Mouse (Mus musculus): ENCODE data around the gene Smim13. TPM values are rescaled to one million over a fixed set of nuclear protein-coding genes. Genes with fewer than 3 reads are reported as not detected.
A peak's percentile ranks its signal among the peaks of the same experiment; 100 is the strongest.

Gene Smim13
- polyA plus RNA-seq, 1 experiment from 2014 or later = 22.7 TPM

DNA sequence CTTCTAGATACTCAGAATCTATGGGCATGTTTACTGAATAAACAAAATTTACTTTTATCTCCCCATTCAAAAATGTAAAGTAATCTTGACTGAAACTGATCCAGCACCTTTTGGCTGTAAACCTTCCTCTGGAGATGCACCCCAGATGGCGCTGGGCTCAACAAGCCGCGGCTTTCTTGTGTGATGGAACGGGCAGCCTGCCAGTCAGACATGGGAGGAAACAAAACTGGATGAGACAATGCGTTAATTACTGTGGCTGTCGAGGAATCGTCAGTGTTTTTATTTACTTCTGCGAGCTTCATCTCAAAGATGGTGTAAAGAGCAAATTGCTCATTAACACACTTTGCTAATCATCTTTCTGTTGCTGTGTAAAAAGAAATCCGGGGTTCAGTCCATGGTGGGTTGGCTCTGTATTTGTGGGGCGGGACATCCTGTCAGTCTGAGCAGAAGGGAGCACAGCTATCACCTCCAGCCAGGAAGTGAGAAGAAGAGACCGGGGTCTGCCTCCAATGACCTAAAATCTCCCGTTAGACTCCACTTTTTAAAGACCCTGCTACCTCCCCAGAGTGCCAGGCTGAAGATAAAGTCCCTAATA, 18.2 kb upstream of the Smim13 start:
- no peak overlapping the region for H3K27ac ChIP-seq (replicated peaks; ENCODE audit: low read depth, low read length)
- 84% methylated on average over 12 of the region's 12 CpGs for WGBS
- no peak overlapping the region for H3K9ac ChIP-seq (replicated peaks; ENCODE audit: low read length)
- H3K36me3 ChIP-seq (ENCODE audit: control insufficient read depth, insufficient read depth, low read length) = no peaks in the 10 kb centered on the region
- H3K4me3 ChIP-seq (replicated peaks; ENCODE audit: low read depth, low read length) = no peak overlapping the region
- no peak overlapping the region for H3K4me2 ChIP-seq (ENCODE audit: low read length)
- no peaks in the 10 kb centered on the region for H3K27me3 ChIP-seq (ENCODE audit: control insufficient read depth, insufficient read depth, low read length)
- no peaks in the 10 kb centered on the region for H3K9me3 ChIP-seq (ENCODE audit: control insufficient read depth, low read length)
- ATAC-seq (ENCODE audit: low FRiP score, low TSS enrichment) (no peak), DNase-seq (no peak)
- no peaks in the 10 kb centered on the region for H3K4me1 ChIP-seq (ENCODE audit: control insufficient read depth, insufficient read depth, low read length)

DNA sequence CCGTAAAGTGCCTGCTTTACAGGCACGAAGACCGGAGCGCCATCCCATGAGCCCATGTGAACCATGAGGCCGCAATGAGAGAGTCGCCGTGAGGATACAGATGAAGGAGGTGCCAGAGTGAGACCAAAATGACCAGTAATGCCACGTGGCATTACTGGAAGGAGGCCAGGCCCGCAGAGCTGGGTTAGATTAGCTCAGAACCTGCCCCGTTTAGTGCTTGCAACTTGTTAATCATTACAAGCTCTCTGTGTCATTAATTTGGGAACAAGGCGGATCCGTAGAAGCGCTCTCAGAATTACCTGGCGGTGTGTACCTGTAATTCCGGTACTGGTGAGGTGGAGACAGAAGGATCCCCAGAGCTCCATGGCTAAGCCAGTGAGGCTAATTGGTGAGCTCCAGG, 17.4 kb upstream of the Smim13 start:
- Histone ChIP-seq H3K9me3 (ENCODE audit: control insufficient read depth, low read length) (no peaks in the 10 kb centered on the region), H3K4me1 (ENCODE audit: control insufficient read depth, insufficient read depth, low read length) (no peaks in the 10 kb centered on the region), H3K27me3 (ENCODE audit: control insufficient read depth, insufficient read depth, low read length) (no peaks in the 10 kb centered on the region), H3K4me2 (ENCODE audit: low read length) (no peak overlapping the region), H3K27ac (replicated peaks; ENCODE audit: low read depth, low read length) (no peak overlapping the region), H3K9ac (replicated peaks; ENCODE audit: low read length) (no peak overlapping the region), H3K36me3 (ENCODE audit: control insufficient read depth, insufficient read depth, low read length) (no peaks in the 10 kb centered on the region), H3K4me3 (replicated peaks; ENCODE audit: low read depth, low read length) (no peak overlapping the region)
- no peak for ATAC-seq (ENCODE audit: low FRiP score, low TSS enrichment)
- WGBS = 96% methylated on average over 15 of the region's 15 CpGs
- DNase-seq = no peak

DNA sequence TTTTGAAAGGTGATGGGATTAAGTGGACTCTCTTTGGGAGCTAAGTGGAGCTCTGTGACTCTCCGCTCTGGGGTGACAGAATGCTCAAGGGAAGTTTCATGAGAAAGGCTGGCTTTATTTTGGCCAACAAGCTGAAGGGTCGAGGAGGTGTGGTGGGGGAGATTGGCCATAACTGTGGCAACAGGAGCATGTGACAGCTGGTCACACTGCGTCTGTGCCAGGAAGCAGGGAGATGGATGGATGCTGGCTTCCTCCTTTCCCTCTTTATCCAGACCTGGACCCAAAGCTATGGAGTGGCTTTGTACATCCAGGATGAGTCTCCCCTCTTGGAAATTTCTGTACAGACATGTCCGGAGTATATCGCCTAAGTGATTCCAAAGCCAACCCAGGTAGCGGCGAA, 16.4 kb upstream of the Smim13 start:
- no peaks in the 10 kb centered on the region for H3K9me3 ChIP-seq (ENCODE audit: control insufficient read depth, low read length)
- H3K36me3 ChIP-seq (ENCODE audit: control insufficient read depth, insufficient read depth, low read length) = no peaks in the 10 kb centered on the region
- no peaks in the 10 kb centered on the region for H3K27me3 ChIP-seq (ENCODE audit: control insufficient read depth, insufficient read depth, low read length)
- 91% methylated on average over 7 of the region's 7 CpGs for WGBS
- no peaks in the 10 kb centered on the region for H3K4me1 ChIP-seq (ENCODE audit: control insufficient read depth, insufficient read depth, low read length)
- ATAC-seq (ENCODE audit: low FRiP score, low TSS enrichment) (no peak), DNase-seq (no peak)
- no peak overlapping the region for H3K4me2 ChIP-seq (ENCODE audit: low read length)
- no peak overlapping the region for H3K4me3 ChIP-seq (replicated peaks; ENCODE audit: low read depth, low read length)
- no peak overlapping the region for H3K9ac ChIP-seq (replicated peaks; ENCODE audit: low read length)
- H3K27ac ChIP-seq (replicated peaks; ENCODE audit: low read depth, low read length) = no peak overlapping the region

DNA sequence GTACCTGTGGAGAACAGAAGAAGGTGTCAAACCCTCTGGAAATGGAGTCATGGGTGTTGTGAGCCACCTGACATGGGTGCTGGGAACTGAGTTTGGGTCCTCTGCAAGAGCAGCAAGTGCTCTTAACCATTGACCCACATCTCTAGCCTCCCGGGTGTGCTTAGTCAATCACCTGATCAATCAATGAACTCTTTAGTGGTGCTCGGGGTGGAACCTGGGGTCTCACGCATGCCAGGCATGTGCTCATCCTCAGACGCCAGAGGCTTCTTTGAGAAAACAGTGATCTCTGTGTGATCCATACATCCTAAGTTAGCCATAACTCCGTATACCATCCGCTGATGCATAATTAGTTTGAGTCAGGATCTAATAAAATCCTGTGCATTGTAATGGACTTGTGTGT, 14.5 kb upstream of the Smim13 start:
- no peaks in the 10 kb centered on the region for H3K27me3 ChIP-seq (ENCODE audit: control insufficient read depth, insufficient read depth, low read length)
- 88% methylated on average over 6 of the region's 6 CpGs for WGBS
- H3K4me1 ChIP-seq (ENCODE audit: control insufficient read depth, insufficient read depth, low read length) = no peaks in the 10 kb centered on the region
- no peak overlapping the region for H3K9ac ChIP-seq (replicated peaks; ENCODE audit: low read length)
- no peak overlapping the region for H3K27ac ChIP-seq (replicated peaks; ENCODE audit: low read depth, low read length)
- ATAC-seq (ENCODE audit: low FRiP score, low TSS enrichment) (no peak), DNase-seq (no peak)
- H3K9me3 ChIP-seq (ENCODE audit: control insufficient read depth, low read length) = no peaks in the 10 kb centered on the region
- H3K4me3 ChIP-seq (replicated peaks; ENCODE audit: low read depth, low read length) = no peak overlapping the region
- H3K36me3 ChIP-seq (ENCODE audit: control insufficient read depth, insufficient read depth, low read length) = no peaks in the 10 kb centered on the region
- no peak overlapping the region for H3K4me2 ChIP-seq (ENCODE audit: low read length)

DNA sequence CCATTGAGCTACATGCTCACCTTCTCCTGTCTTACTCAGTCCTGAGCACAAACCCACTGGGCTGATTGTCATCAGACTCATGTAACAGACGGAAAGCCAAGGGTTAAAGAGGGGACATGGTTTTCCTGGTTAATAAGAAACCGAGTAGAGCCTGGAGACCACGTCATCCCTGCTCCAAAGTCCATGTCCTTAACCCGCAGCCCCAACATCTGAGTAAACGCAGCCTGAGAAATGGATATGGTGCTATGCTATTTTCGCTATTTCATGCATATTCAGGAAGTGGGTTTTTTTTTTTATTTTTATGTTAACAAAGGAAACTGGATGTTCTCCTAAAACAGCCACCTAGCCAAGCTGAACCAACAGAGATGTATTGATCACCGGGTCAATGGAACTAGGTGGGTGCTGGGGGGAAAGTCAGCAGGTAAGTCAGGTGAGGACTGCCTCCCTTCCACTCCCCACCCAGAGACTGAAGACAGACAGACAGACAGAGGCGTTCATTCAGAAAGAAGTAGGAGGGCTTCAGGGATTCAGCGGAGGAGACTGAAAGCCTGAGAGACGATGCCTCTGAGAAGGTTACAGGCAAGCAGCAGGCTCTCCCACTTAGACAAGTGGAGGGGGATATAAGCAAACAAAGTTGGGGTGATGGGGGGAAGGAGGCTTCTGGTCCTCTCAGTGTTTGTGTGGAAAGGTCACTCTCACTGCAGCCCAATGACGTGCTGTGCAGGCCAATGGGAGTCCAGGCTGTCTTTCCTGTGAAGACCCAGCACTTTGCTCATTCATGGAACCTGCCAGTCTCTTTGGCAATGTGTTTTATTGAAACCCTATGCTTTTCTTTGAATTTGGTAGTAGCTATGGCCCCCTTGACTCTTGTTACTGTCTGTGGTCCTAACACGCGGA, 13.6 kb upstream of the Smim13 start:
- Histone ChIP-seq H3K27me3 (ENCODE audit: control insufficient read depth, insufficient read depth, low read length) (no peaks in the 10 kb centered on the region), H3K4me3 (replicated peaks; ENCODE audit: low read depth, low read length) (no peak overlapping the region), H3K4me1 (ENCODE audit: control insufficient read depth, insufficient read depth, low read length) (no peaks in the 10 kb centered on the region), H3K4me2 (ENCODE audit: low read length) (no peak overlapping the region), H3K9ac (replicated peaks; ENCODE audit: low read length) (no peak overlapping the region), H3K36me3 (ENCODE audit: control insufficient read depth, insufficient read depth, low read length) (no peaks in the 10 kb centered on the region), H3K27ac (replicated peaks; ENCODE audit: low read depth, low read length) (no peak overlapping the region), H3K9me3 (ENCODE audit: control insufficient read depth, low read length) (no peaks in the 10 kb centered on the region)
- 81% methylated on average over 13 of the region's 13 CpGs for WGBS
- DNase-seq (no peak), ATAC-seq (ENCODE audit: low FRiP score, low TSS enrichment) (no peak)

DNA sequence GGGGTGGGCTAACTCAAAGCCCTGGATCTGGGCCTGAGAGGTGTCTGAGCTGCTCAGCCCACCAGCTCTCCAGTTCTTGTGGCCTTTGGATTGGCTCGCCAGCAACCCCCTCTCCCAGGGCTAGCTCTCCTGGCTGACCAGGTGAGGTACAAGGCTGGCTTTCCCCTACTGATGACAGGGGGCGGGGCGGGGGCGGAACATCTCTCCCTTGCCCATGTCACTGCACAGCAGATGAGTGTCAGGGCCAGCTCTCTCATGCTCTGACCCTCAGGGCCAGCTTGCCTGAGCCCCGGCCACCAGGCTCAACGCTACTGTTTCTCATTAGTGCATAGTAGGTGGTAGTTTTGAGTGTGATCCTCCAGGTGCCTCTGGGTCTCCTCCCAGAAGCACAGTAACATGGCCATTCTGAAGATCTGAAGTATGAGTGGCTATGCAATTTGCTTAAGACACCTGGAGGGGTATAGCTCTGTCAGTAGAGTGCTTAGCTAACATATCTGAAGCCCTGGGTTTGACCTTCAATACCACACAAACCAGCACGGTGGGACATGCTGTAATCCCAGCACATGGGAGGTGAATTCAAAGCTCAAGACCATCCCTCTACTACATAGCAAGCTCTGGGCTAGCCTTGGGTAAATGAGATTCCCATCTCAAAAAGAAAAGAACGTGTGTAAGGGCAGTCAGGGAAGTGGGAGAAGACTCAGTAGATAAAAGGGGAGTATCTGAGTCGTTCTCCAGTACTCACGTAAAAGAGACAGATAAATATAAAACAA, 11.4 kb upstream of the Smim13 start:
- no peaks in the 10 kb centered on the region for H3K36me3 ChIP-seq (ENCODE audit: control insufficient read depth, insufficient read depth, low read length)
- no peak overlapping the region for H3K4me2 ChIP-seq (ENCODE audit: low read length)
- ATAC-seq (ENCODE audit: low FRiP score, low TSS enrichment) (no peak), DNase-seq (no peak)
- no peaks in the 10 kb centered on the region for H3K27me3 ChIP-seq (ENCODE audit: control insufficient read depth, insufficient read depth, low read length)
- H3K9me3 ChIP-seq (ENCODE audit: control insufficient read depth, low read length) = no peaks in the 10 kb centered on the region
- no peak overlapping the region for H3K27ac ChIP-seq (replicated peaks; ENCODE audit: low read depth, low read length)
- H3K4me3 ChIP-seq (replicated peaks; ENCODE audit: low read depth, low read length) = no peak overlapping the region
- H3K9ac ChIP-seq (replicated peaks; ENCODE audit: low read length) = no peak overlapping the region
- WGBS = 80% methylated on average over 10 of the region's 10 CpGs
- no peaks in the 10 kb centered on the region for H3K4me1 ChIP-seq (ENCODE audit: control insufficient read depth, insufficient read depth, low read length)

DNA sequence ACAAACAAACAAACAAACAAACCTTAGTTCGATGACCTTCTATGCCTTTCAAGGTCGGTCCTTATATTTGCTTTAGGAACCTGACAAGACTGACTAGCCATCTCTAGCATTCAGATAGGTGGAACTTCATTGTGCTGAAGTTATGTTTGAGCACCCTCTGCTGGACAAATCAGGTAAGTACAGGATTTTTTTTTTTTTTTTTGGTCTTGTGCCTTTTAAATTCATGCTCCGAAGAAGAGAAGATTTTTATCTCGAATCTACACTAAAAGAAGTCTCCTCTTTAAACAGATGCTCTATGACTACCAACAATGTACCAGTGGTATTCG, 10.9 kb upstream of the Smim13 start:
- no peaks in the 10 kb centered on the region for H3K9me3 ChIP-seq (ENCODE audit: control insufficient read depth, low read length)
- WGBS = 9% methylated on average over 5 of the region's 5 CpGs
- no peak overlapping the region for H3K4me2 ChIP-seq (ENCODE audit: low read length)
- no peaks in the 10 kb centered on the region for H3K27me3 ChIP-seq (ENCODE audit: control insufficient read depth, insufficient read depth, low read length)
- ATAC-seq (ENCODE audit: low FRiP score, low TSS enrichment) = no peak
- H3K36me3 ChIP-seq (ENCODE audit: control insufficient read depth, insufficient read depth, low read length) = no peaks in the 10 kb centered on the region
- H3K27ac ChIP-seq (replicated peaks; ENCODE audit: low read depth, low read length) = no peak overlapping the region
- peak; percentile 86 for DNase-seq
- H3K9ac ChIP-seq (replicated peaks; ENCODE audit: low read length) = no peak overlapping the region
- no peaks in the 10 kb centered on the region for H3K4me1 ChIP-seq (ENCODE audit: control insufficient read depth, insufficient read depth, low read length)
- H3K4me3 ChIP-seq (replicated peaks; ENCODE audit: low read depth, low read length) = no peak overlapping the region

DNA sequence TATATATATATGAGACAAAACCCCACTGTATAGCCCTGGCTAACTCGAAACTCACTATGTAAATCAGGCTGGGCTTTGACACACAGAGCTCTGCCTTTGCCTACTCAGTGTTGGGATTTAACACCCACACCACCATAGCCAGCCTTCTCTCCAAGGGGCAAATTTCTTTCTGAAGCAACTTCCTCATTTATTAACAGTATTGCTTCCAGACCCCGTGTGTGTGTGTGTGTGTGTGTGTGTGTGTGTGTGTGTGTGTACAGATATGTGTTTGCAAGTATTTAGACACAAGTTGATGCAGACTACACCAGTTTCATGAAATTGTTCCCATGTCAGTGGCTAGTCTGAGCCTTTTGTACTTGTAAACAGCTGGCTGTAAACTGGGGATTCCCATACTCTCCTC, 8.1 kb upstream of the Smim13 start:
- Histone ChIP-seq H3K4me3 (replicated peaks; ENCODE audit: low read depth, low read length) (no peak overlapping the region), H3K4me1 (ENCODE audit: control insufficient read depth, insufficient read depth, low read length) (no peaks in the 10 kb centered on the region), H3K27ac (replicated peaks; ENCODE audit: low read depth, low read length) (no peak overlapping the region), H3K27me3 (ENCODE audit: control insufficient read depth, insufficient read depth, low read length) (no peaks in the 10 kb centered on the region), H3K9ac (replicated peaks; ENCODE audit: low read length) (no peak overlapping the region), H3K4me2 (ENCODE audit: low read length) (no peak overlapping the region), H3K36me3 (ENCODE audit: control insufficient read depth, insufficient read depth, low read length) (no peaks in the 10 kb centered on the region), H3K9me3 (ENCODE audit: control insufficient read depth, low read length) (no peaks in the 10 kb centered on the region)
- DNase-seq (no peak), ATAC-seq (ENCODE audit: low FRiP score, low TSS enrichment) (no peak)
- 77% methylated on average over 2 of the region's 2 CpGs for WGBS
